Mouse (Mus musculus) liver, postnatal 0 days (tissue): ENCODE measurements around the gene Unc13c. TPM values are rescaled to one million over a fixed set of nuclear protein-coding genes. Genes with fewer than 3 reads are reported as not detected.

ENCODE experiments used
- ATAC-seq: fragments of 200-750 bp; cut with Nextera tagmentation; 2 replicates; pipeline ENCODE4 v1.8.0; 2017; ENCODE audit warnings: mild to moderate bottlenecking, moderate library complexity
- DNase-seq: peaks from one replicate; pipeline ENCODE4 v3.0.0-alpha.2; 2016
- H3K27ac ChIP-seq: fragments of 300-500 bp; sonication (generic); 2 replicates; pipeline ENCODE4 v1.5.1; 2014; ENCODE audit warnings: antibody characterized with exemption, moderate library complexity, mild to moderate bottlenecking, low read depth
- H3K27me3 ChIP-seq: fragments of 300-500 bp; sonication (generic); 2 replicates; pipeline ENCODE4 v1.6.1; 2014; ENCODE audit warnings: low read length, control low read depth, mixed read lengths; ENCODE audit not compliant: insufficient read depth
- H3K36me3 ChIP-seq: fragments of 300-500 bp; sonication (generic); replicated peaks from 2 replicates; pipeline ENCODE4 v1.6.1; 2014; ENCODE audit warnings: mild to moderate bottlenecking, control low read depth, low read length, moderate library complexity, mixed read lengths; ENCODE audit not compliant: insufficient read depth
- H3K4me1 ChIP-seq: fragments of 300-500 bp; sonication (generic); 2 replicates; pipeline ENCODE4 v1.6.1; 2014; ENCODE audit warnings: antibody characterized with exemption, mild to moderate bottlenecking, control low read depth; ENCODE audit not compliant: insufficient read depth
- H3K4me2 ChIP-seq: fragments of 300-500 bp; sonication (generic); 2 replicates; pipeline ENCODE4 v1.6.1; 2014; ENCODE audit warnings: low read depth, mild to moderate bottlenecking, low read length, moderate library complexity, mixed read lengths
- H3K4me3 ChIP-seq: fragments of 300-500 bp; sonication (generic); 2 replicates; pipeline ENCODE4 v1.5.1; 2014; ENCODE audit warnings: low read depth, low read length
- H3K9ac ChIP-seq: fragments of 300-500 bp; sonication (generic); replicated peaks from 2 replicates; pipeline ENCODE4 v1.6.1; 2014; ENCODE audit warnings: mild to moderate bottlenecking, moderate library complexity
- H3K9me3 ChIP-seq: fragments of 300-500 bp; sonication (generic); 2 replicates; pipeline ENCODE4 v1.6.1; 2016; ENCODE audit warnings: mild to moderate bottlenecking, control low read depth, low read length, mixed read lengths
- CTCF ChIP-seq: sonication (generic); IDR thresholded peaks from 2 replicates; pipeline ENCODE4 v1.5.1; 2016; ENCODE audit warnings: antibody characterized with exemption, low read depth
- EP300 ChIP-seq: IDR thresholded peaks from 2 replicates; pipeline ENCODE4 v1.6.1; 2016; ENCODE audit warnings: antibody characterized with exemption, low read depth, mild to moderate bottlenecking
- WGBS: fragments of 180-500 bp; shearing (Covaris S2); extraction: QIAGEN DNeasy Blood & Tissue Kit; methylation state at CpG from one replicate; pipeline ENCODE4 v1.1.7; 2014; ENCODE audit not compliant: insufficient replicate concordance; 5-methylcytosine and 5-hydroxymethylcytosine counted together
- polyA plus RNA-seq: library from polyadenylated mRNA; unstranded; fragments of >200 nt; fragmentation: Nextera tagmentation; extraction: Ambion mirVana; gene quantifications from 2 replicates; pipeline ENCODE4 v1.2.1, GENCODE M21; 2015

Unc13c gene
- polyA plus RNA-seq, 1 experiment from 2014 or later: 0.04 TPM

DNA sequence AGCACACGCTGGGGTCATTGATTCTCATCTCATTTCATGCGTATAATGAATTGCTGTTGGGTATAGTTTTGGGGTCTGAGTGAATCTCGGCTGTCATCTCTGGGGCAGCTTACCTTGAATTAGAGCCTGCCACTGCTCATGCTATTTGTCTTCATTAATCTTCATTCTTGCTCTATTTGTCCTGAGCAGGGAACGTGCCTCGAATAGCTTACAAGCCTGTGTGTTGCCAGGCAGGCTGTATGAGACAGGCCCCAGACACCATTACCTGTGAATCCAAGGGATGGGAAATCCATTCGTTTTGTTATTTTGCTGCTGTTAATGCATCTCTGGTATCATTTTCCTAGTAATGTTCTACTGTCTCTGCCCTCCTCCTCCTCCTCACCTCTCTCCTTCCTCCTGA is 518.8 kb downstream of the Unc13c start:
- ATAC-seq: no peak
- Histone ChIP-seq H3K4me3 (no peak overlapping the region), H3K4me2 (no peak overlapping the region), H3K27me3 (no peaks in the 10 kb centered on the region), H3K9ac (no peak overlapping the region), H3K27ac (no peak overlapping the region), H3K36me3 (no peaks in the 10 kb centered on the region), H3K9me3 (no peaks in the 10 kb centered on the region), H3K4me1 (no peaks in the 10 kb centered on the region)
- WGBS: 76% methylated on average over 6 of the region's 6 CpGs
- no peak for DNase-seq
- TF ChIP-seq EP300 (no peak), CTCF (no peak)

DNA sequence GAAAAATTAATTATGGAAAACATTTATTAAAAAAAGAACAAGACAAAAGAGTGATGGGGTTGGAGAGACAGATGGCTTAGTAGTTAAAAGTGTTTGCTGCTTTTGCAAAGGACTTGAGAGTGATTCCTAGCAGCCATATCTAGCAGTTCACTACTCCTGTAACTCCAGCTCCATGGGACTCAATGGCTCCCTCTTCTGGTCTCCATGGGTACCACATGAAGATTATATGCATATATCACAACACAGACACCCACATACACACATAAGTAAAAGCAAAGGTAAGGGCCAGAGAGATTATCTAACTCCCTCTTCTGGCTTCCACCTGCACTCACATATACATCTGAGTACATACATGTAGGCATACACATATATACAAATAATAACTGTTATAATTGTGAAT is 519.5 kb downstream of the Unc13c start:
- Histone ChIP-seq H3K27me3 (no peaks in the 10 kb centered on the region), H3K9ac (no peak overlapping the region), H3K9me3 (no peaks in the 10 kb centered on the region), H3K27ac (no peak overlapping the region), H3K4me2 (no peak overlapping the region), H3K36me3 (no peaks in the 10 kb centered on the region), H3K4me1 (no peaks in the 10 kb centered on the region), H3K4me3 (no peak overlapping the region)
- TF ChIP-seq EP300 (no peak), CTCF (peak; percentile 27)
- ATAC-seq: no peak
- DNase-seq: no peak

DNA sequence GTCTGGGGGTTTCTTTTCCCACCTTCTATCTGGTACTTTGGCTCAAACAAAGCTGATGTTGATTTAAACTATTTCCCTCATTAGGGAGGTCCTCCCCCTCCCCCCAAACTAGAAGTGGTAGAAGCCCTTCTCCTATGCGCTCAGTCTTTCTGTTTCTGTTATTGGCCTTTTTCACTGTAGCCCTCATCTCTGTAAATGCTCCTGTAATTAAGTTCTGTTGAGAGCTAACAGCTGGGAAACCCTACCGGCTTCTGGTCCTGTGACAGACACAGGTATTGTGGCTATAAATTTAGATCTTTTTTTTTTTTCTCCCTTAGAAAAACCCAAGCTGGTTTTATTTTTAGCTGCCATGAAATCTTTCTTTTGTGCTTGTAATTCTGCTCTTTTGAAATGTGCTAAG is 536.8 kb downstream of the Unc13c start:
- Histone ChIP-seq H3K4me3 (no peak overlapping the region), H3K4me2 (no peak overlapping the region), H3K27ac (no peak overlapping the region), H3K9ac (no peak overlapping the region), H3K4me1 (no peaks in the 10 kb centered on the region), H3K36me3 (no peaks in the 10 kb centered on the region), H3K9me3 (no peaks in the 10 kb centered on the region), H3K27me3 (no peaks in the 10 kb centered on the region)
- DNase-seq: no peak
- ATAC-seq: no peak
- WGBS: 75% methylated on average over 2 of the region's 2 CpGs
- no peak for TF ChIP-seq CTCF
- TF ChIP-seq EP300: no peak

Other genes starting within 250 kb of the Unc13c start
- 0.06 TPM in 1 of 2 replicates, not detected in the other for gene Wdr72, start 141.4 kb upstream of the Unc13c start, polyA plus RNA-seq